Mouse (Mus musculus) stomach, postnatal 0 days (tissue): ENCODE measurements around the gene Nepro. TPM values are rescaled to one million over a fixed set of nuclear protein-coding genes. Genes with fewer than 3 reads are reported as not detected.

Experiments
- ATAC-seq: fragments of 200-750 bp; cut with Nextera tagmentation; 2 replicates; pipeline ENCODE4 v1.8.0; 2017; ENCODE audit not compliant: low FRiP score, low TSS enrichment
- DNase-seq: peaks from one replicate; pipeline ENCODE4 v3.0.0-alpha.2; 2016; ENCODE audit warnings: low spot score
- H3K27ac ChIP-seq: fragments of 300-500 bp; sonication (generic); replicated peaks from 2 replicates; pipeline ENCODE4 v1.5.1; 2014; ENCODE audit warnings: mild to moderate bottlenecking, control low read depth
- H3K27me3 ChIP-seq: fragments of 300-500 bp; sonication (generic); 2 replicates; pipeline ENCODE4 v1.6.1; 2014; ENCODE audit warnings: low read length; ENCODE audit not compliant: control insufficient read depth, insufficient read depth
- H3K36me3 ChIP-seq: fragments of 300-500 bp; sonication (generic); 2 replicates; pipeline ENCODE4 v1.6.1; 2014; ENCODE audit warnings: low read length, mixed read lengths; ENCODE audit not compliant: control insufficient read depth, insufficient read depth
- H3K4me1 ChIP-seq: fragments of 300-500 bp; sonication (generic); replicated peaks from 2 replicates; pipeline ENCODE4 v1.6.1; 2014; ENCODE audit warnings: antibody characterized with exemption; ENCODE audit not compliant: control insufficient read depth, insufficient read depth
- H3K4me2 ChIP-seq: fragments of 300-500 bp; sonication (generic); replicated peaks from 2 replicates; pipeline ENCODE4 v1.6.1; 2014; ENCODE audit warnings: low read depth, mild to moderate bottlenecking, control low read depth, moderate library complexity
- H3K4me3 ChIP-seq: fragments of 300-500 bp; sonication (generic); 2 replicates; pipeline ENCODE4 v1.5.1; 2014; ENCODE audit warnings: low read depth, low read length, control low read depth
- H3K9ac ChIP-seq: fragments of 300-500 bp; sonication (generic); 2 replicates; pipeline ENCODE4 v1.6.1; 2014; ENCODE audit warnings: mild to moderate bottlenecking, low read length, control low read depth, mixed read lengths
- H3K9me3 ChIP-seq: fragments of 300-500 bp; sonication (generic); 2 replicates; pipeline ENCODE4 v1.6.1; 2016; ENCODE audit warnings: low read length; ENCODE audit not compliant: control insufficient read depth
- CTCF ChIP-seq: IDR thresholded peaks from 2 replicates; pipeline ENCODE4 v1.5.1; 2016; ENCODE audit warnings: antibody characterized with exemption, low read depth, mild to moderate bottlenecking, moderate library complexity
- EP300 ChIP-seq: optimal IDR thresholded peaks from 2 replicates; pipeline ENCODE3; 2016; ENCODE audit warnings: antibody characterized with exemption
- WGBS: fragments of 180-500 bp; shearing (Covaris S2); extraction: QIAGEN DNeasy Blood & Tissue Kit; methylation state at CpG from one replicate; pipeline ENCODE4 v1.1.7; 2014; 5-methylcytosine and 5-hydroxymethylcytosine counted together
- polyA plus RNA-seq: library from polyadenylated mRNA; unstranded; fragments of >200 nt; fragmentation: Nextera tagmentation; extraction: Ambion mirVana; gene quantifications from 2 replicates; pipeline ENCODE4 v1.2.1, GENCODE M21; 2015

The Nepro gene
- polyA plus RNA-seq, 1 experiment from 2014 or later: 2.8 TPM

DNA sequence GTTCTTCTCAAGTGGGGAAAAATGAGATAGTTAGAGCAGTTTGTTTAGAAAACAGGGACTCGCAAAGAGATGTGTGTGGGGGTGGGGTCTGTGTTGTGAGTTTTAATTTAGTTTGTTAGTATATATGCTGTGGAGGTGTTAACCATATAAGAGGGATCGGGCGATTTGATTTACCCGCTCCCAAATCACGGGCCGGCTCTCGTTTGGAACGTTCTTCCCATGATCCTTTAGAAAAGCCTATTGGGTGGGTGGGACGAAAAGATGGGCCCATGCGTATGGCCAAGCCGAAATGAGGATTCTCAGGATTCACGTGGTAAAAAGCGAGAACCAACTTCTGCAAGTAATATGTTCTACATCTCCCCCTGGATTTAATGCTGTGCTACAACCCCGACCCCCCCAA, 746 bp downstream of the Nepro start:
- TF ChIP-seq CTCF (peak; percentile 19; the same call in 1 of the 2 replicates), EP300 (no peak)
- no peaks in the 10 kb centered on the region for H3K27me3 ChIP-seq
- 1% methylated on average over 14 of the region's 14 CpGs for WGBS

DNA sequence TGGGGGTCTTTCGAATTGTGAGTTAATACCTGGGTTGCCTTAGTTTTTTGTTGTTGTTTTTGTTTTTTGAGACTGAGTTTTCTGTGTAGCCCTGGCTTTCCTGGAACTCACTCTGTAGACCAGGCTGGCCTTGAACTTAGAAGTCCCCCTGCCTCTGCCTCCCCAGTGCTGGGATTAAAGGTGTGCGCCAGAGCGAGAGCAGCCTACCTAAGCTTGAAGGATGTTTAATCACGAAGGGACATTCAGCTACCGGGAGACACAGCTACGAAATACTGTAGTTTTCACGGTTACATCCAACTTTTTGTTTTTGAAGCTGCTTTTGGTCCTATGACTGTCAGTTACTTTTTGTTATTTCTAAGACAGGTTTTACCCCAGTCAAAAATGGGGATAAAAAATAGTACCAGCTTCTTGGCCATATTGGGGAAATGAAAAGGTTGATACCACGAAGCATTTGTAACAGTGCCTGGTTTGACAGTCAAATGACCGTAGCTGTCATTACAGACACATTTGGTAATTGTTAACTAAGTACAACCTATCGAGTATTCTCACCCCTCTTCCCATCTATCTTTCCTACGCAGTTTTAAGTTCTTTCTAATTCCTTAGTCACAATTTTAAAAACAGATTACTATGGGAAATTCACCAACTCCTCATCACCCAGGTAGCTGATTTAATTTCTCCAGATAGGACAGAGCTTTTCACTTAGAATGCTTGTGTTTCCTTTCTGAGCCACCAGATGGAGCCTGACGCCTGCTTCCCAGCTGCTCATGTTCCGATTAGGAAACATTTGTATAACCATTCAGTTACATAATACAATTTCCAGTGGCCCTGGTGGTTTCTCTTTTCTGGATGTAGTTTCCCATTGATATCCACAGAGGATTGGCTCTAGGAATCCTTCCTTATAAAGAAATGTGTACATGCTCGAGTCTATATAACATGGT, 1.5 kb downstream of the Nepro start:
- Histone ChIP-seq H3K4me1 (no peaks in the 10 kb centered on the region), H3K27ac (peak overlapping the region; percentile 40; the same call in 1 of the 2 replicates), H3K4me2 (peak overlapping the region; percentile 83), H3K4me3 (peak overlapping the region; percentile 81), H3K36me3 (peaks cover 2% of the 10 kb centered on the region; the same call in 1 of the 2 replicates), H3K9ac (no peak overlapping the region; the same call in 1 of the 2 replicates), H3K9me3 (no peaks in the 10 kb centered on the region), H3K27me3 (no peaks in the 10 kb centered on the region)
- peak; percentile 71 for DNase-seq
- no peak for ATAC-seq
- TF ChIP-seq CTCF (peak; percentile 94), EP300 (no peak)
- WGBS: 37% methylated on average over 14 of the region's 14 CpGs

More for the DNA sequence above, 746 bp downstream of the Nepro start:
- Histone ChIP-seq H3K9me3 (no peaks in the 10 kb centered on the region), H3K4me2 (peak overlapping the region; percentile 83), H3K4me3 (peak overlapping the region; percentile 81), H3K36me3 (peaks cover 2% of the 10 kb centered on the region; the same call in 1 of the 2 replicates), H3K27ac (peak overlapping the region; percentile 95), H3K4me1 (no peaks in the 10 kb centered on the region), H3K9ac (peak overlapping the region; percentile 87)
- DNase-seq (no peak), ATAC-seq (no peak)

DNA sequence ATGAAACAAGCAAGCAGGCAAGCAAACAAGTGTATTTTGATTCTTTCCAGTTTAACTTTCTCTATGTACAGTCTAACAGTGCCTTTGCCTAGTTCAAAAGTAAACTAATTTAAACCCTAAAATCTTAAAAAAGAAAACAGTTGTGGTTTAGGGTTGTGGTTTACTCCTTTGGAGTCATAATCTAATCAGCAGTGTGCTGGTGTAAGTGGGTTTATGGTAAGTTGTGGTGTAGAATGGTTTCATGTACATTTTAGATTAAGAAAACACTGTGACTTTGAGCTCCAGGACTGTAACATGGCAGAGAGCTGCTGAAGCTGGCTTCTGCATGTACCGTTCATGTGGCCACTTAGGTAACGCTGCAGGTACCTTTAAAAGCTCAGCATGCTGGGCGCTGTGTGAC, 3.4 kb downstream of the Nepro start:
- H3K36me3 ChIP-seq: peaks cover 13% of the 10 kb centered on the region; the same call in 1 of the 2 replicates
- H3K27me3 ChIP-seq: no peaks in the 10 kb centered on the region
- no peak overlapping the region for H3K4me3 ChIP-seq
- no peak overlapping the region for H3K4me2 ChIP-seq
- no peak overlapping the region for H3K9ac ChIP-seq
- WGBS: 94% methylated on average over 3 of the region's 3 CpGs
- H3K9me3 ChIP-seq: no peaks in the 10 kb centered on the region
- no peak for ATAC-seq
- no peak for DNase-seq
- no peak overlapping the region for H3K27ac ChIP-seq
- TF ChIP-seq CTCF (no peak), EP300 (no peak)
- no peaks in the 10 kb centered on the region for H3K4me1 ChIP-seq

DNA sequence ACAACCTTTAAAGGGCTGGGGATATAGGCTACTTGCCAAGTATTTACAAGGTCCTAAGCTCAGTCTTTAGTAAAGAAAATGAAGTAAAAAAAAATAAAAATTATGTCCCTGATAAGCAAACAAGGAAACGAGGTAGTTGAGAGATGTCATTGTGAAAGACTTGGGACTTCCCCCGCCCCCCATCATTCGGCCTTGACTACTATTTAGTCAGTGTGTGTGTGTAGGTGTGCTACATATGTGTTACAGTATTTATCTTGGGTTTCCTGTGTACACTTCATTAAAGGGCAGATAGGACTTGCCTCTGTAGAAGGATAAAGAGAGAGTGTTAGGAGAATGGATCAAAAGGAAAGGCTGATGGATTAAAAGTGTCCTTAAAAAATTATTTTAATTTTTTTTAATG, 10.0 kb downstream of the Nepro start:
- H3K27ac ChIP-seq: no peak overlapping the region
- 62% methylated on average over 3 of the region's 3 CpGs for WGBS
- DNase-seq (peak; percentile 69), ATAC-seq (peak; percentile 88)
- peaks cover 28% of the 10 kb centered on the region for H3K36me3 ChIP-seq
- TF ChIP-seq CTCF: no peak
- TF ChIP-seq EP300: no peak
- no peak overlapping the region for H3K4me3 ChIP-seq
- H3K4me2 ChIP-seq: no peak overlapping the region
- no peak overlapping the region for H3K9ac ChIP-seq
- H3K9me3 ChIP-seq: no peaks in the 10 kb centered on the region
- no peaks in the 10 kb centered on the region for H3K4me1 ChIP-seq
- no peaks in the 10 kb centered on the region for H3K27me3 ChIP-seq

DNA sequence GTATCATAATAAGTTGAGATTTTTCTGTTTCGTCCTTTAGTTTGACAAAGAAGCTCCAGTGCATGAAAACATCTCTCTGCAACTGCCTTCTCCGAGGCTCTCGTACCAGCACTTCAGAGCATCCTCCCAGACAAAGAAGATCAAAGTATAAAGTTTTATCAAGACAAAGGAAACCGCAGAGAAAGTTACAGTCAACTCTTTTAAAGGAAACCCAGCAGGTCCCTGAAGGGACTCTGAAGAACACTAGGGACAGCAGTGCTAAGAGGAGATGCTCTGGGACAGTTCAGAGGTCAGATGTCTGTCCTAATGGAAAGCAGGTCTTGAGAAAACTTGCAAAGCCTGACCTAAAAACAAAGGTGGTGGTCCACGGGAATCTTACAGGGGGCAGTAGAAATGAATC, 11.6 kb downstream of the Nepro start:
- no peaks in the 10 kb centered on the region for H3K9me3 ChIP-seq
- no peak for TF ChIP-seq EP300
- no peak for TF ChIP-seq CTCF

DNA sequence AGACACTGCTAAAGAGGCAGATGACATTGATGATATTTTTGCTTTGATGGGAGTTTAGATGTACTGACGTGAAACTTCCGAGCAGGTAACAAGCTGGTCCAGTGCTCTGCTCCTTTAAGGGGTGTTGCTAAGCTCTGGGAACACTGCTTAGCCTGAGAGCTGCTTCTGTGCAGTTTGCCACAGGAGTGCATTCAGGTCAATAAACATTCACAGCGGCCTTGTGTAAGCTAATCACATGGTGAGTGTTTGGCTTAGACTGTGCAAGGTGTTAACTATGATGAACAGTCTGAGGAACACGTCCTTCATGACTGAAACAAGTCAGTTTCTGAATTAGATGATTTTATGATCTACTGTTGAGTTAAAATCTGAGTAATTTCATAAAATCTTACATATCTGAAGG, 12.0 kb downstream of the Nepro start:
- ATAC-seq (peak; percentile 48; the same call in 1 of the 2 replicates), DNase-seq (no peak)
- Histone ChIP-seq H3K36me3 (peaks cover 26% of the 10 kb centered on the region), H3K27me3 (no peaks in the 10 kb centered on the region), H3K9me3 (no peaks in the 10 kb centered on the region), H3K9ac (no peak overlapping the region), H3K4me3 (no peak overlapping the region), H3K4me2 (no peak overlapping the region), H3K27ac (no peak overlapping the region), H3K4me1 (no peaks in the 10 kb centered on the region)
- no peak for TF ChIP-seq CTCF
- no peak for TF ChIP-seq EP300
- 72% methylated on average over 4 of the region's 4 CpGs for WGBS

More for the DNA sequence above, 11.6 kb downstream of the Nepro start:
- WGBS: 87% methylated on average over 5 of the region's 5 CpGs
- Histone ChIP-seq H3K27ac (no peak overlapping the region), H3K27me3 (no peaks in the 10 kb centered on the region), H3K4me1 (no peaks in the 10 kb centered on the region), H3K36me3 (peaks cover 27% of the 10 kb centered on the region), H3K4me2 (no peak overlapping the region), H3K9ac (no peak overlapping the region), H3K4me3 (no peak overlapping the region)
- ATAC-seq (no peak), DNase-seq (no peak)
